Mouse (Mus musculus) MEL (cell line): ENCODE measurements at regions not wholly inside any gene's neighbourhood (a gene's known extent, or its start where the extent isn't known, plus 50 kb on each side); places are given as distances from the start of the nearest gene placed in this dataset.

ENCODE experiments used
- DNase-seq: peaks from one replicate; pipeline ENCODE4 v3.0.0; 2011; ENCODE audit warnings: low read depth, low spot score
- H3K27ac ChIP-seq: 2 replicates; pipeline ENCODE4 v1.5.1; 2012; ENCODE audit warnings: low read depth, mild to moderate bottlenecking, control low read depth, low read length, moderate library complexity; ENCODE audit not compliant: control insufficient read depth
- H3K27me3 ChIP-seq, 2 experiments: fragments of 150-350 bp in 1 of 2; sonication (generic) in 1 of 2; 2 replicates each; pipeline ENCODE4 v1.6.1; 2012; ENCODE audit warnings: low read length in 2 of 2, mild to moderate bottlenecking in 2 of 2, improper control_type of control experiment in 1 of 2, moderate library complexity in 1 of 2; ENCODE audit not compliant: insufficient read depth in 2 of 2, control insufficient read depth in 1 of 2
- H3K36me3 ChIP-seq, 2 experiments: 2 replicates each; pipeline ENCODE4 v1.6.1; 2012 to 2014; ENCODE audit warnings: low read length in 2 of 2, improper control_type of control experiment in 1 of 2, inconsistent platforms in 1 of 2, mild to moderate bottlenecking in 1 of 2; ENCODE audit not compliant: insufficient read depth in 2 of 2, control insufficient read depth in 1 of 2
- H3K4me1 ChIP-seq, 2 experiments: fragments of 150-350 bp in 1 of 2; sonication (generic) in 1 of 2; 2 replicates each; pipeline ENCODE4 v1.6.1; 2012; ENCODE audit warnings: low read length in 2 of 2, improper control_type of control experiment in 1 of 2, mild to moderate bottlenecking in 1 of 2; ENCODE audit not compliant: insufficient read depth in 2 of 2, control insufficient read depth in 1 of 2
- H3K4me3 ChIP-seq, 2 experiments: fragments of 150-350 bp in 1 of 2; sonication (generic) in 1 of 2; 2 replicates each; pipeline ENCODE4 v1.5.1; 2012; ENCODE audit warnings: low read depth in 2 of 2, low read length in 2 of 2, mild to moderate bottlenecking in 2 of 2, moderate library complexity in 2 of 2, control low read depth in 1 of 2, improper control_type of control experiment in 1 of 2; ENCODE audit not compliant: control insufficient read depth in 1 of 2, insufficient read depth in 1 of 2
- H3K79me2 ChIP-seq: 2 replicates; pipeline ENCODE4 v1.6.1; 2012; ENCODE audit warnings: mild to moderate bottlenecking, low read length, moderate library complexity; ENCODE audit not compliant: control insufficient read depth, poor library complexity, insufficient read depth
- H3K9ac ChIP-seq: 2 replicates; pipeline ENCODE4 v1.6.1; 2012; ENCODE audit warnings: low read depth, mild to moderate bottlenecking, control low read depth, low read length, moderate library complexity; ENCODE audit not compliant: control insufficient read depth, poor library complexity, severe bottlenecking
- H3K9me3 ChIP-seq: fragments of 150-350 bp; sonication (generic); replicated peaks from 2 replicates; pipeline ENCODE4 v1.6.1; 2012; ENCODE audit warnings: mild to moderate bottlenecking, low read length, improper control_type of control experiment, moderate library complexity; ENCODE audit not compliant: insufficient read depth
- BHLHE40 ChIP-seq: IDR thresholded peaks from 2 replicates; pipeline ENCODE4 v1.6.1; 2012; ENCODE audit warnings: low read depth, mild to moderate bottlenecking, inconsistent platforms, low read length, improper control_type of control experiment, borderline replicate concordance
- CHD1 ChIP-seq: IDR thresholded peaks from 2 replicates; pipeline ENCODE4 v1.6.1; 2012; ENCODE audit warnings: low read depth, mild to moderate bottlenecking, inconsistent platforms, low read length, improper control_type of control experiment
- CHD2 ChIP-seq: IDR thresholded peaks from 2 replicates; pipeline ENCODE4 v1.6.1; 2011; ENCODE audit warnings: low read length, improper control_type of control experiment
- HCFC1 ChIP-seq: IDR thresholded peaks from 2 replicates; pipeline ENCODE4 v1.6.1; 2012; ENCODE audit warnings: low read depth, mild to moderate bottlenecking, inconsistent platforms, low read length, improper control_type of control experiment, moderate library complexity
- MAFK ChIP-seq: IDR thresholded peaks from 2 replicates; pipeline ENCODE4 v1.6.1; 2011; ENCODE audit warnings: low read depth, mild to moderate bottlenecking, low read length, improper control_type of control experiment, borderline replicate concordance
- MAX ChIP-seq: IDR thresholded peaks from 2 replicates; pipeline ENCODE4 v1.6.1; 2011; ENCODE audit warnings: low read length, improper control_type of control experiment
- MYB ChIP-seq: IDR thresholded peaks from 2 replicates; pipeline ENCODE4 v1.6.1; 2011; ENCODE audit warnings: mild to moderate bottlenecking, low read depth, low read length, improper control_type of control experiment
- MYC ChIP-seq: IDR thresholded peaks from 2 replicates; pipeline ENCODE4 v1.6.1; 2011; ENCODE audit warnings: low read depth, mild to moderate bottlenecking, low read length, improper control_type of control experiment, moderate library complexity
- POLR2AphosphoS2 ChIP-seq: IDR thresholded peaks from 2 replicates; pipeline ENCODE4 v1.6.1; 2011; ENCODE audit warnings: low read length, improper control_type of control experiment
- POLR2AphosphoS5 ChIP-seq: IDR thresholded peaks from 2 replicates; pipeline ENCODE4 v1.6.1; 2012; ENCODE audit warnings: low read depth, borderline replicate concordance, mild to moderate bottlenecking, inconsistent platforms, low read length, moderate library complexity, mixed read lengths
- RCOR1 ChIP-seq: IDR thresholded peaks from 2 replicates; pipeline ENCODE4 v1.6.1; 2012; ENCODE audit warnings: low read depth, mild to moderate bottlenecking, inconsistent platforms, low read length, improper control_type of control experiment
- SIN3A ChIP-seq: IDR thresholded peaks from 2 replicates; pipeline ENCODE4 v1.6.1; 2012; ENCODE audit warnings: low read length, improper control_type of control experiment, inconsistent platforms
- TCF12 ChIP-seq: IDR thresholded peaks from 2 replicates; pipeline ENCODE4 v1.6.1; 2014; ENCODE audit warnings: low read depth, mild to moderate bottlenecking, inconsistent platforms, low read length, improper control_type of control experiment, moderate library complexity
- UBTF ChIP-seq: IDR thresholded peaks from 2 replicates; pipeline ENCODE4 v1.6.1; 2012; ENCODE audit warnings: low read depth, mild to moderate bottlenecking, inconsistent platforms, low read length, improper control_type of control experiment, moderate library complexity, borderline replicate concordance; ENCODE audit not compliant: insufficient read depth
- ZC3H11A ChIP-seq: IDR thresholded peaks from 2 replicates; pipeline ENCODE4 v1.6.1; 2012; ENCODE audit warnings: low read depth, mild to moderate bottlenecking, inconsistent platforms, low read length, improper control_type of control experiment
- ZMIZ1 ChIP-seq: IDR thresholded peaks from 2 replicates; pipeline ENCODE4 v1.6.1; 2012; ENCODE audit warnings: low read depth, mild to moderate bottlenecking, inconsistent platforms, low read length, improper control_type of control experiment, moderate library complexity

GRCm38 (mm10) chr1:194111931-194112330, 506.1 kb upstream of the Plxna2 start:
- Histone ChIP-seq H3K4me1 (no peaks in the 10 kb centered on the region), H3K9ac (no peak overlapping the region), H3K4me3 (no peak overlapping the region), H3K27me3 (no peaks in the 10 kb centered on the region), H3K36me3 (no peaks in the 10 kb centered on the region), H3K9me3 (no peaks in the 10 kb centered on the region), H3K27ac (no peak overlapping the region), H3K79me2 (no peaks in the 10 kb centered on the region)
- TF ChIP-seq RCOR1 (no peak), ZMIZ1 (no peak), SIN3A (no peak), UBTF (no peak), ZC3H11A (no peak), MYC (no peak), POLR2AphosphoS2 (no peak), HCFC1 (no peak), MAX (no peak)
- no peak for DNase-seq

DNA sequence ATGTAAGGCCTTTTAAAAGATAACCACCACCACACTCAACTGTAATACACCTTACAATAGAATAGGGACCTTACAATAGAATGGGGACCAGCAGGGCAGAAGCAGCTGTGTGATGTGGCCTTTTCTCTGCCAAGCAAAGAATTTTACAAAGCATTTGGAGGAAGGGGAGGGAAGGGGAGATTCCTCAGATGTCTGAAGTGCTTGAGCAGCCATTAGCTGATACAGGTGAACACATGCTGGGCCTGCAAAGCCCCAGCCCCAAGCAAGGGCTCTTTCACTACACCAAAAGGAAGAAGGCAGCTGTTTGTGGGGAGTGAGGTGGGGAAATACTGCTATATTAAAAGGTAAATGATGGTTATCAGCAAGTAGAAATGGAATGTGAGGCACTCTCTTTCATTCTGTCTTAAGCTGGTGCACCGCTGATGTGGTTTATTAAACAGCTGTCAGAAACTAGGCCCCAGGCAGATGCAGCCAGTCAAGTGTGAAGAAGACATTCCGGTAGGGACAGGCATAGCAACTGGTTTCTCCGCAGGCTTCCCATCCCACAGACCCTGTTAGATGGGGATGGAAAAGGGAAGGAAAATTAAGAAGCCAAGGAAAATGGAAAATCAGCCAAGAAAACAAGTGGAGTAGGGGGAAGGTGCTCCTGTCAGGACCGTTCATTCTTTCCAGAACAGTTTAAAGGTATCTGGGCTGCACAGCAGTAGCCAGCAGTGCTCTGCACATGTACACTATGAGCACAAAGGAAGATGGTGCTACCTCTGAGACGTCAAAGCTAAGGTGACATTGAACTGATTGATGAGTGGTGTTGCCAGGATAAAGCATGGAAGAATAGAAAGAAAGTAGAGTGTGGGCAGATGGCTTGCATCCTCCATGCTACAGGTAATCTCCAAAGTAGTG, 508.6 kb upstream of the Plxna2 start:
- TF ChIP-seq BHLHE40 (no peak), RCOR1 (no peak), CHD1 (no peak), POLR2AphosphoS2 (no peak), MYB (no peak), HCFC1 (no peak), MAFK (no peak), CHD2 (no peak), TCF12 (no peak), POLR2AphosphoS5 (no peak), ZC3H11A (no peak), MAX (no peak)
- no peak for DNase-seq
- Histone ChIP-seq H3K27me3 (no peaks in the 10 kb centered on the region), H3K27ac (no peak overlapping the region), H3K9me3 (no peaks in the 10 kb centered on the region), H3K4me3 (no peak overlapping the region), H3K79me2 (no peaks in the 10 kb centered on the region), H3K4me1 (no peaks in the 10 kb centered on the region), H3K9ac (no peak overlapping the region), H3K36me3 (no peaks in the 10 kb centered on the region)
